Mouse (Mus musculus) embryonic stem cell, embryonic (primary cell): ENCODE results near the gene Hdlbp.

Experiments used
- CTCF ChIA-PET, 4 experiments: fragments of 300-600 bp in 2 of 4; fragments of 350-600 bp in 2 of 4; sonication (Branson Sonifier 250); formaldehyde crosslinking; loops; one replicate each; lab custom pipeline; 2022; ENCODE audit warnings: inconsistent platforms in 2 of 4; lab: Charles Lee
- POLR2A ChIA-PET, 4 experiments: fragments of 300-600 bp in 2 of 4; fragments of 350-600 bp in 2 of 4; sonication (Branson Sonifier 250); formaldehyde crosslinking; loops; one replicate each; lab custom pipeline; 2022; ENCODE audit warnings: antibody characterized with exemption in 4 of 4, inconsistent platforms in 1 of 4; lab: Charles Lee

Hdlbp gene

GRCm38 (mm10) chr1:93465746-93466145, 12.9 kb downstream of the Hdlbp start:
- ChIA-PET CTCF (interaction anchor here in 2 of 4 experiments (0.6 to 1.1 kb wide), 2 partner anchors 16 to 127 kb away, joined by 3 to 4 read pairs; no protein-coding TSS in a partner anchor), POLR2A (interaction anchor here in 2 of 4 experiments (0.7 to 6.4 kb wide), 9 partner anchors 9 to 46 kb away, joined by 3 to 76 read pairs (median 4); partner anchors contain the start of genes Farp2 (in 1 of the 2) and Hdlbp (in 1 of the 2))

GRCm38 (mm10) chr1:93465066-93465465, 13.5 kb downstream of the Hdlbp start:
- ChIA-PET POLR2A (interaction anchor here in 2 of 4 experiments (0.9 to 6.4 kb wide), 5 partner anchors 11 to 20 kb away, joined by 3 to 76 read pairs (median 6); partner anchors contain the start of gene Hdlbp (in 1 of the 2)), CTCF (interaction anchor here in 1 of 4 experiments (0.6 kb wide), 1 partner anchor 126 kb away, joined by 3 read pairs; no protein-coding TSS in a partner anchor)

- CTCF ChIA-PET: interaction anchor here in 2 of 4 experiments (0.5 to 1.6 kb wide), 3 partner anchors 9 to 26 kb away, joined by 3 read pairs; no protein-coding TSS in a partner anchor
- POLR2A ChIA-PET: interaction anchor here in 3 of 4 experiments (1.0 to 8.5 kb wide), 10 partner anchors 9 to 52 kb away, joined by 3 to 94 read pairs (median 4); partner anchors contain the start of genes Farp2 (in 1 of the 3) and Hdlbp (in 1 of the 3)
Observed at GRCm38 (mm10) chr1:93459101-93459500, 19.5 kb downstream of the Hdlbp start.

GRCm38 (mm10) chr1:93458357-93458756, 20.3 kb downstream of the Hdlbp start:
- ChIA-PET POLR2A (interaction anchor here in 2 of 4 experiments (0.6 to 8.5 kb wide), 8 partner anchors 8 to 149 kb away, joined by 3 to 94 read pairs (median 6); partner anchors contain the start of gene Hdlbp (in 1 of the 2)), CTCF (interaction anchor here in 2 of 4 experiments (0.6 to 1.6 kb wide), 2 partner anchors 8 to 9 kb away, joined by 3 read pairs; no protein-coding TSS in a partner anchor)

GRCm38 (mm10) chr1:93453721-93454255, 24.8 kb downstream of the Hdlbp start:
- POLR2A ChIA-PET: interaction anchor here in 3 of 4 experiments (0.6 to 3.4 kb wide), 16 partner anchors 8 to 336 kb away, joined by 3 to 14 read pairs (median 5); partner anchors contain the start of genes Farp2 (in 1 of the 3), Hdlbp (in 1 of the 3), Pask (in 1 of the 3) and Ppp1r7 (in 1 of the 3)
- CTCF ChIA-PET: interaction anchor here in 2 of 4 experiments (0.6 to 1.6 kb wide), 2 partner anchors 24 to 517 kb away, joined by 3 read pairs; no protein-coding TSS in a partner anchor

- CTCF ChIA-PET: interaction anchor here (0.6 to 1.8 kb wide), 14 partner anchors 8 to 1285 kb away, joined by 3 to 9 read pairs (median 3); partner anchors contain the start of gene Hdlbp (in 1 of the 4)
- POLR2A ChIA-PET: interaction anchor here in 3 of 4 experiments (0.6 to 2.8 kb wide), 11 partner anchors 8 to 338 kb away, joined by 3 to 10 read pairs (median 3); partner anchors contain the start of gene Farp2 (in 1 of the 3)
Observed at GRCm38 (mm10) chr1:93450118-93450517, 28.5 kb downstream of the Hdlbp start.

- CTCF ChIA-PET: interaction anchor here in 2 of 4 experiments (0.5 to 0.8 kb wide), 3 partner anchors 66 to 355 kb away, joined by 3 read pairs; no protein-coding TSS in a partner anchor
- POLR2A ChIA-PET: interaction anchor here in 3 of 4 experiments (0.7 to 3.9 kb wide), 36 partner anchors 8 to 355 kb away, joined by 3 to 26 read pairs (median 4); partner anchors contain the start of genes Hdlbp (in 3 of the 3), Farp2 (in 2 of the 3), Dtymk (in 1 of the 3) and Pask (in 1 of the 3)
Observed at GRCm38 (mm10) chr1:93445822-93446162, 32.8 kb downstream of the Hdlbp start.

- ChIA-PET CTCF (interaction anchor here in 2 of 4 experiments (0.5 to 0.8 kb wide), 6 partner anchors 65 to 774 kb away, joined by 3 to 5 read pairs (median 3); partner anchors contain the start of gene Ppp1r7 (in 1 of the 2)), POLR2A (interaction anchor here in 3 of 4 experiments (0.6 to 3.9 kb wide), 47 partner anchors 8 to 356 kb away, joined by 3 to 26 read pairs (median 4); partner anchors contain the start of genes Hdlbp (in 3 of the 3), Dtymk (in 2 of the 3), Farp2 (in 2 of the 3) and Pask (in 1 of the 3))
Observed at GRCm38 (mm10) chr1:93445111-93445821, 33.3 kb downstream of the Hdlbp start.

GRCm38 (mm10) chr1:93444405-93445110, 34.1 kb downstream of the Hdlbp start:
- ChIA-PET CTCF (interaction anchor here in 2 of 4 experiments (0.5 to 0.8 kb wide), 5 partner anchors 38 to 775 kb away, joined by 3 to 5 read pairs (median 4); partner anchors contain the start of gene Ppp1r7 (in 1 of the 2)), POLR2A (interaction anchor here in 3 of 4 experiments (0.5 to 3.9 kb wide), 42 partner anchors 8 to 357 kb away, joined by 3 to 26 read pairs (median 4); partner anchors contain the start of genes Hdlbp (in 3 of the 3), Dtymk (in 2 of the 3), Farp2 (in 2 of the 3) and Pask (in 1 of the 3))

- CTCF ChIA-PET: interaction anchor here in 1 of 4 experiments (0.6 kb wide), 1 partner anchor 393 kb away, joined by 9 read pairs; no protein-coding TSS in a partner anchor
Observed at GRCm38 (mm10) chr1:93439321-93439720, 39.3 kb downstream of the Hdlbp start.

GRCm38 (mm10) chr1:93432087-93432486, 46.5 kb downstream of the Hdlbp start:
- CTCF ChIA-PET: no interaction called here

More at GRCm38 (mm10) chr1:93439321-93439720, 39.3 kb downstream of the Hdlbp start:
- POLR2A ChIA-PET: interaction anchor here in 2 of 4 experiments (1.1 to 1.9 kb wide), 2 partner anchors 27 to 39 kb away, joined by 3 to 5 read pairs; partner anchors contain the start of gene Hdlbp (in 1 of the 2)

GRCm38 (mm10) chr1:93403403-93403802, 75.2 kb downstream of the Hdlbp start:
- CTCF ChIA-PET: no interaction called here
- POLR2A ChIA-PET: no interaction called here

More at GRCm38 (mm10) chr1:93432087-93432486, 46.5 kb downstream of the Hdlbp start:
- POLR2A ChIA-PET: interaction anchor here in 2 of 4 experiments (0.5 to 1.6 kb wide), 4 partner anchors 9 to 179 kb away, joined by 3 read pairs; partner anchors contain the start of gene Hdlbp (in 1 of the 2)

- ChIA-PET CTCF (interaction anchor here in 2 of 4 experiments (0.6 to 1.1 kb wide), 2 partner anchors 22 to 664 kb away, joined by 3 to 12 read pairs; no protein-coding TSS in a partner anchor), POLR2A (interaction anchor here in 2 of 4 experiments (0.6 to 1.9 kb wide), 8 partner anchors 10 to 899 kb away, joined by 3 to 6 read pairs (median 4); partner anchors contain the start of gene Capn10 (in 1 of the 2))
Observed at GRCm38 (mm10) chr1:93401191-93402052, 77.2 kb downstream of the Hdlbp start.

- POLR2A ChIA-PET: no interaction called here
- CTCF ChIA-PET: no interaction called here
Observed at GRCm38 (mm10) chr1:93388906-93389305, 89.7 kb downstream of the Hdlbp start.

GRCm38 (mm10) chr1:93387198-93387597, 91.4 kb downstream of the Hdlbp start:
- POLR2A ChIA-PET: no interaction called here
- CTCF ChIA-PET: no interaction called here
